Mouse (Mus musculus) urinary bladder, postnatal 14 days (tissue): ENCODE data around the gene Zfp382.
"Not testable (repeated sequence)": the region's sequence is repeated elsewhere in the genome, so short reads cannot be mapped to it uniquely, and the experiment has no call there.

Source experiments
- DNase-seq: peaks from one replicate; pipeline ENCODE4 v3.0.0; 2021; ENCODE audit warnings: low spot score

Zfp382 gene

GRCm38 (mm10) chr7:30147011-30147410 lies 25.3 kb downstream of the Zfp382 start:
- DNase-seq: no peak

GRCm38 (mm10) chr7:30154040-30154439 lies 32.3 kb downstream of the Zfp382 start:
- no peak for DNase-seq

- no peak for DNase-seq
Observed at GRCm38 (mm10) chr7:30155507-30155906, 33.8 kb downstream of the Zfp382 start.

GRCm38 (mm10) chr7:30163113-30163512 lies 41.4 kb downstream of the Zfp382 start:
- no peak for DNase-seq

- no peak for DNase-seq
Observed at GRCm38 (mm10) chr7:30164745-30165144, 43.0 kb downstream of the Zfp382 start.

GRCm38 (mm10) chr7:30168914-30169582 lies 47.3 kb downstream of the Zfp382 start:
- DNase-seq: peak; percentile 21

- DNase-seq: peak; percentile 92
Observed at GRCm38 (mm10) chr7:30169583-30170282, 48.0 kb downstream of the Zfp382 start, which contains the start of gene Zfp146. TSS of gene Zfp146 (minus strand) at chr7:30169750.

- DNase-seq: no peak
Observed at GRCm38 (mm10) chr7:30170283-30170951, 48.7 kb downstream of the Zfp382 start.

- DNase-seq: no peak
Observed at GRCm38 (mm10) chr7:30176474-30176873, 54.7 kb downstream of the Zfp382 start.

- DNase-seq: no peak
Observed at GRCm38 (mm10) chr7:30178256-30178655, 56.5 kb downstream of the Zfp382 start.

- peak; percentile 79 for DNase-seq
Observed at GRCm38 (mm10) chr7:30181308-30181707, 59.6 kb downstream of the Zfp382 start.

GRCm38 (mm10) chr7:30181929-30182328 lies 60.2 kb downstream of the Zfp382 start:
- DNase-seq: not testable (repeated sequence)

- not testable (repeated sequence) for DNase-seq
Observed at GRCm38 (mm10) chr7:30183189-30183588, 61.4 kb downstream of the Zfp382 start.

- DNase-seq: peak; percentile 90
Observed at GRCm38 (mm10) chr7:30183879-30184289, 62.1 kb downstream of the Zfp382 start, which contains the start of gene Cox7a1. TSS of gene Cox7a1 (plus strand) at chr7:30184144.
